Mouse (Mus musculus) activated CD4-positive, CD25-positive, alpha-beta regulatory T cell, adult 4 months (primary cell): ENCODE data around the gene Tmem164. TPM values are rescaled to one million over a fixed set of nuclear protein-coding genes. Genes with fewer than 3 reads are reported as not detected.

Experiments
- ATAC-seq: one replicate; pipeline ENCODE4 v1.8.0; 2017
- polyA plus RNA-seq, 2 experiments: library from polyadenylated mRNA; unstranded; fragments of 100-300 nt; shearing (Covaris generic); gene quantifications; one replicate each; pipeline ENCODE4 v1.2.1; 2017

The Tmem164 gene
- polyA plus RNA-seq, 2 experiments from 2014 or later = 11.7 to 23.1 TPM

DNA sequence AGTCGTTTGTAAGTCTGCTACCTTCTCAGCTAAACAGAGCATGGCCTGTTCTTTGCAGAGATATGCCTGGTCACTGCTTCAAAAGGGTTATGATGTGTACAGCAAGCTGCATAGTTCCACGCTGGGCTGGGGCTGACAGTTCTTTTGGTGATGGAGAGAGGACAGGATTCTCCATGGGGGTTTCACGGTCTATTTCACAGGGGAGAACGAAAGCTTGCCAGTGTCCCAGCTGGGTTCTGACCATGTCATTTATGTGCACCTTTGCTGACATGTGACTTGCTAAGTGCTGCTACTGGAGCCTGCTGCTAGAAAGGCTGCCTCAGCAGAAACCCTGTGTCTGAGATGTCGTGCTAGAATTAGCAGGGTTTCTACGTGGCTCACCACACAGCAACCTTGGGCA is 74.3 kb downstream of the Tmem164 start:
- ATAC-seq = no peak

DNA sequence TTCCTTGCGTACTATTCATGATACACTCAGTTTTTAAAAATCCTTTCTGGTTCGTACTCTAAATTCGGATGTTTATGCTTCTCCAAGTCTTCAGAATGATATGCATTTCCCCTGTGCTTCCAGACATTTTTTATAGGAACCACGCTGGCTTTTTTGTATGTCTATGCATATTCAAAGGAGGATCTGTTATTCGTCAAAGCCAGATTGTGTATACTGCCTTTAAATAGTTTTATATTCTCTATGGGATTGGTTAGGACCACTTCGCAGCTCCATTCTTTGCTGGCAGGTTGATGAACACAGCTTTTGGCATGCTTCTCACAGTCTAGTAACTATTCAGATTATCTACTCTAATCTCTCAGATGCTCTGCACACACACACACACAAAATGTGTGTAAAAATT is 79.2 kb downstream of the Tmem164 start:
- ATAC-seq = no peak

DNA sequence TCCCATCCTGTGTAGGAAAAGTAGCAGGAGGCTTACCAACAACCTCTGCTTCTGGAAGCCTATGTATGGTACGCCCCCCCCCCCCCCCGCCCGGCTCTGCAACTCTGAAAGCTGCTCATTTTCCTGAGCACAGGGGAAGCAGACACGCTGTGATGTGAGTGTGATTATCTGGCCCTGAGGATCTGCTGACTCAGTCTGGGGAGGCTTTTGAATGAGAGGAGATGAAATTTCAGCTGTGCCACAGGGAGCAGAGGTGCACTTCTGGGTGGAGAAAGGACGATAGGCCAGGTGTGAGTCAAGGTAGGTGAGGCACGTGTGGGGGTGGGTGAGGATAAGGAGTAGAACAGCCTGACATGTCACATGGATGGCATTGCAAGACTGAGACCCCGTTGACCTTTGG is 82.1 kb downstream of the Tmem164 start:
- ATAC-seq = no peak

GRCm38 (mm10) chrX:142769698-142770097 is 88.5 kb downstream of the Tmem164 start:
- ATAC-seq = no peak

DNA sequence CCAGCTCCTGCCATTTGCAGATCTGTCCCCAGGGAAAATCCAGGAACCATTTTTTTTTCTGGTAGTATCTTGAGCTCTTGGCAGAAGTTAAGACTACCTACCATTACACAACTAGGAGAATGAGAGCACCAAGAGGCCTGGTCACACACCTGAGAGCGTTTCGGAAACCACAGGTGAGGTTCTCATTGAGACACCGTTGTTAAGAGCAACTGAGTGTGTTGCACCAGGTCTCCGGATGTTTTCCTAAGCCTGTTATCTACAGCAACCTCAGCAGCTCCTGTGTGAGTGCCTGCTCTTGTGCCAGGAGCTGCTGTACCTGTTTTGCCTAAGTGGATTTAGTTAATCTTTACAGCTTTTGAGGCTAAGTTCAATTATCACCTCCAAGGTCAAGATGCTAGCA is 92.5 kb downstream of the Tmem164 start:
- no peak for ATAC-seq

GRCm38 (mm10) chrX:142776131-142776530 is 94.9 kb downstream of the Tmem164 start:
- no peak for ATAC-seq

DNA sequence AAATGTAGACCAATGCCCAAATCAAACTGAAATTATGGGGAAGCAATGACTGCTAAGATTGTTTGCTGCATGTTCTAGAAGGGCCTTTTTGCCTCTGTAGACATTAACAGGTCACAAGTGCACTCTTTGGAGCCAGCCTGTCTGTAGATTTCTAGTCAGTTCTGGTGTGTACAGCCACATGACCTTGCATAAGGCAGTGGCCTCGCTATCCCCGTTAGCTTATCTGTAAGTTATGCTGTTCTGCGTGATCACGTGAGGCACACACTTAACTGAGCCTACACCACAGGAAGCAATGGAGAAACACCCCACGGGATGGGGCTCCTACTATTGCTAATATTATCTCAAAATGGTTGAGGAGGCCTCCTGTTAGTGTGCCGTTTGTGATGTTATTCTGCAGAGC is 97.4 kb downstream of the Tmem164 start:
- ATAC-seq = no peak

DNA sequence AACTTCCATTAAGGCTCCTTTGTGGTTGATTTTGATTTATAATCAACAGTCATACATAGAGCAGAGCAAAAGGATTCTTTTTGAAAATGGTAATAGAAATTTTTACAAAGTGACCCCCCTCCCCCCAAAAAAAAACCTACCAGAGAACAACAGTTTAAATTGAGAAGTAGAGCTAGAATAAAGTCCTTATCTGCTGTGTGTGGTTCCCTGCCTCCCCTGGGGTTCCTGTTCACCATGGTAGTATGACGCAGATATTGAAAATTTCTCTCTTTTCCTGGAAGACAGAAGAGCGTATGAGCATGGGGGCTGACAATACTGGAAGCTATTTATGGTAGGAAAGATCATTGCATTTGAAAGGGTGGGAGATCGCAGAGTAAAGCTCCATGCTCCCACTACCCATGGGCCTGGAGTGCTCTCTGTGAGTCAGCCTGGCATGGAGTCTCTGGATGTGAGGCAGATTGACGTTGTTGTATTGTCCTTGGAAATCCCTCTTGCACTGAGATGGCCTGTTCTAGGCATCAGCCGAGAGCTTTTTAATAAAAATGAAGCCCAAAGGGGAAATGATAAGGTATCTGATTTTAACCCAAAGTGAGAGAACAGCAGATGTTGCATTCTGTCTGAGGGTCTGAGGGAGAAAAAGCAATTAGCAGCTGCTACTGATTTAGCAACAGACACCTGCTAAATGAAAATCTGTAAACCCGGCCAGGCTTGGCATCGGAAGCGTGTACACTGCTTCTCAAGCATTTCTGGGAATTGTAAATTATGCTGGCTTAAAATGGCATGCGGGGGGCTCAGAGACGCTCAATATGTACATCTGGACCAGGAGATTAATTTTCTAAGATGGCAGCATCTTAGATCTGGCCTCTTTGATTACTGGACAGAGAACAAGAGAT is 105.2 kb downstream of the Tmem164 start:
- no peak for ATAC-seq

DNA sequence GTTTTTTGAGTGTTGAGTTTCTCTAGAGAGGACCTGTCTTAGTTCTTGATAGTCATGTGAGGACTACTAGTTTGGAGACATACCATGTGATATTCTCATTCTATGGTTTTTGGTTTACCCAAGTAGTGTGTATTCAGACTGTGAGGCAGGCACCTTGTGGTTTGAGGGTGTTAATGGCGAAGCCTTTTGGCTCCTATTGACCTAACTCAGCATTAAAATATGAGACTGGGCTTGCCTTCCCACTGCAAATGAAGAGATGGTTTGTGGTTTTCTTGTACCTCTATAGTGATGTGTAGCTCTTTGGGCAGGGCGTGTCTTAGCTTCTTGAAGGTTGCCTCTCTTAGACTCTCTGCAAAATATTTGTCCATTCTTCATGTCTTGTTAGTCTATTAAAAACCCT is 111.0 kb downstream of the Tmem164 start:
- ATAC-seq = peak; percentile 71

DNA sequence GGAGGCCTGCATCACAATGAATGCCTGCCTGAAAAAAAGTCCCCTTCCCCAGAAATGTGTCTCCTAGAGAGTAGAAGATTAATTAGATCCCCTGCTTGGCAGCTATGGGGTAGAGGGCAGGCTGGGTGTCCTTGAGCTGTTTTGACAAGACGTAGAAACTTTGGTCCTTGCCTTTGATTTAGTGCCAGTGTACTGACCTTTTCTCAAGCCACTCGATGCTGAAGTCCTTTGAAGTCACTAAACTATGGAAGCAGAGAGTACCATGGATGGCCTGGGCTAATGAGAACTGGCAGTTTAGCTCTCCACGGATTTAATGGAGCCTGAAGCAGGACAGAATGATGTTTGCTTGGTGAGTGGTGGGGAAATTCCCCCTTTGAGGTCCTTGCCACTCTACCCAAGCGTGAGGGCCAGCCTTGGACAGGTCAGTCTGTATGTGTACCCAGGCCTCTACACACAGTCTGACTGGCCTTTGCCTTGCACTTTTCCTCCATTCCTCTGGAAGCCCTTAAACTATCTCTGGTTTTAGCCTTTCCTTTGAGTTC is 112.9 kb downstream of the Tmem164 start:
- ATAC-seq = no peak

GRCm38 (mm10) chrX:142804596-142804995 is 123.4 kb downstream of the Tmem164 start:
- ATAC-seq = no peak

DNA sequence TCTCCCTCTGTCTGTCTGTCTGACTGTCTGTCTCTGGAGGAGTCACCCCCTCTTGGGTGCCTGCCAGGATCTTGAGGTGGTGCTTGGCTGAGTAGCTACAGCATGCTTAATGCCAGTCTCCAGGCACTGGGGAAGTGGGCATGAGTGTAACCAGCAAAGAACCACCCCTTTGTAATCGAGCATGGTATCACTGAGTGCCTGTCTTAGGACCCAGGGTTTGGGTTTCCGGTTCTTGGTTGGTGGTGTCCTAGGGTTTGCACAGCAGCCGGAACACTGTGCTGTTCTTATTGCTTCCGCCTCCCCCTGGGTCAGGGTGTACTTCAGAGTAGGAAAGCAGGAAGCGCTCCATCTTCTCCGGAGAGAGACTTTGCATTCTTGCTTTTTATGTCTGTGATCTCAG is 124.9 kb downstream of the Tmem164 start:
- no peak for ATAC-seq

DNA sequence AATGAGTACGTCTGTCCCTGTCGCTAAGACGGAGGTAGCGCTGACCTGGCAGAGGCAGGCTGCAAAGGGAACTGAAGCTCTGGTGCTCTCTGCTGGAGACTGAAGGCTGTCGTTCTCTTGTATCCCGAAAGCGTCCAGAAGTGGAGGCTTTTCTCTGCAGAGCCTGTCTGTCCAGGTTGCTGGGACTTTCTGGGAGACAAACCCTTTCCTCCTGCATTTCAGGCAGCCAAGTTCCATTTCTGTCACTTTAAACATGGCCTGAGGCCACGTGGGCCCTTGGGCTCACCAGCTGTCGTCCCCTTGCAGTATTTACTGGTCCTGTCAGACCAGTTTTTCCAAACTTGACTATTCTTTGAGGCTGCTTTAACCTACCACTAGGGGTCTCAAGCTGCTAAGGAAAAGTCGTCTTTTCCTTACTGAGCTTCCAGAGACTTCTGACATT is 125.4 kb downstream of the Tmem164 start:
- ATAC-seq = no peak

GRCm38 (mm10) chrX:142808411-142808810 is 127.2 kb downstream of the Tmem164 start:
- ATAC-seq = peak; percentile 43

DNA sequence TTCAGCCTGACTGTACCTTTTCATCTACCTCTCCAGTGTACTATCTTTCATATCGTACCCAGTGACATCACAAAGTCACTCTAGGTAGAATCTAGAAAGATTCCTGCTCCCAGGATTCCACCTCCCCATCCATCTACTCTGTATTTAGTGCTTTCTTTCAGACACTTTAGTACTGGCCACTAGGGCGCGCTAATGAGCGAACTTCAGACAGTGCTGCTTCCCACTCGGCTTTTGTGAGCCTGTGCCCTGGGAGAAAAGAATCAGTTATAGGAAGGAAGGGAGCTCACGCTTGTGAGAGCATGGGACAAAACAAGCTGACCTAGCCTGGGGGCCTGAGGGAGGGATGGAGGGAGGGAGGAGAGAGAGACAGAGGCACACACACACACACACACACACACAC is 131.9 kb downstream of the Tmem164 start:
- ATAC-seq = no peak

- peak; percentile 52 for ATAC-seq
Observed at GRCm38 (mm10) chrX:142818057-142818682, 137.0 kb downstream of the Tmem164 start.

GRCm38 (mm10) chrX:142821239-142821638 is 140.0 kb downstream of the Tmem164 start:
- no peak for ATAC-seq

DNA sequence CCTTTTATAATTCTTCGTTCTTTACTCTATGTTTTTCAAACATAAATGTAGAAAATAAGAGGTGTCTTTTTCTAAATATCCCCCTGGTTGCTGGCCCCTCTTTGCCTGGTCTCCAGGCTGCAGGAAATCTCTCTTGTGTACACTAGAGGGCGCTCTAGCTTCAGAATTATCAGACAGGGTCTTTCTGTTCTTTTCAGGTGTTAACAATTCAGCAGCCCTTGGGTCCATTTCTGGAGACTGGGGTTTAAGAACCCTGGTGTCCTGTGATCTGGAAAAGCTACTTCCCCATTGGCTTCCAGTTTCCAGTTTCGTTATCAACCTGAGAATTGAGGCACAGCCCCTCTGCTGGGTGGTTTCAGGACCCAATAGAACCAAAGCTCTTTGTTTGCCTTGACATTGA is 140.6 kb downstream of the Tmem164 start:
- no peak for ATAC-seq

DNA sequence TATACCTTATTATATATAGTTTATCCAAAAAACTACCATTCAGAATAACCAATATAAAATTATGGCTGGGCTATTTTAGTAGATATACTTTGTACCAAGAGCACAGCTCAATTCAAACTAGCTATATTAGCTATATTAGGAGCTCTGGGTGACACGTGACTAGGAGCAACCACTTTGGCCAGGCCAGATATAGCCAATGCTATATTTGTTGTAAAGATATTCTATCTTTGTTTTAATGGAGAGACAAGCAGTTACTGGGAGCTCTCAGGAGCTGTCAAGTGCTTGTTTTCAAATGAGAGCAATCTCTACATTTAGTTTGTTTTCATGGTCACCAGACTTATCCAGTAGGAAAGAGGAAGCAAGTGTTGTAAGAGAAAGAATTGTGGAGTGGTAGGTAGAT is 144.1 kb downstream of the Tmem164 start:
- ATAC-seq = no peak

- no peak for ATAC-seq
Observed at GRCm38 (mm10) chrX:142827644-142828043, 146.4 kb downstream of the Tmem164 start.

DNA sequence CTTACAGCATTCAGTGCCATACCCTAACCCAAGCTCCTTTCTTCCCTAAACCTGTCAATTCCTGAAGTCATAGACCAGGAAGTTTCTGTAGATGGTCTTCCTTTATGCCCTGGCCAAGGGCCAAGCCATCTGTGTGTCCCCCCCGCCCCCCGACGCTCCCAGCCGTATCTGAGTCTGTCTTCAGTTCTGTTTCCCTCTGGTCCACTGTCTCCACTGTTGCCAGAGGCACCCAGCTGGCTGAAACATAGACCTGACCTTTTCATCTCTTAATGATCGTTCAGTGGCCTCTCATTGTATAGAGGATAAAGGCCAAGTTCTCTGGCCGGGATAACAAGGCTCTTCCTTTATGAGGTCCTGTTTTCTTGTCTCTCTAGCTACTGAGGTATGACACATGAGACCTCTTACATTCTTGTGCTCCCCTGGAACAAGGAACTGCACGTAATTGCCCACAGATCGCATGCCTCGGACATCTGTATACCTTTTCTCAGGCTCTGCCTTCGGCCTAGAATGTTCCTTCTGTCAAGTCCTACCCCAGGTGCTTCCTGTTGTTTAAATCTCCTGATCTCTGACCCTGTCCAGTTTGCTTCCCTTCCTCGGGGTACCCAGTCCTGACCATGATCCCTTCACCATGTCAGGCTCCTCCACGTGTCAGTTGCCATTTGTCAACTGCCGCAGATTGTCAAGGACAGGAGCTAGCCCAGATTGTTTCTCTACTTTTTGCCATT is 147.1 kb downstream of the Tmem164 start:
- ATAC-seq = no peak

- no peak for ATAC-seq
Observed at GRCm38 (mm10) chrX:142829267-142829666, 148.1 kb downstream of the Tmem164 start.

DNA sequence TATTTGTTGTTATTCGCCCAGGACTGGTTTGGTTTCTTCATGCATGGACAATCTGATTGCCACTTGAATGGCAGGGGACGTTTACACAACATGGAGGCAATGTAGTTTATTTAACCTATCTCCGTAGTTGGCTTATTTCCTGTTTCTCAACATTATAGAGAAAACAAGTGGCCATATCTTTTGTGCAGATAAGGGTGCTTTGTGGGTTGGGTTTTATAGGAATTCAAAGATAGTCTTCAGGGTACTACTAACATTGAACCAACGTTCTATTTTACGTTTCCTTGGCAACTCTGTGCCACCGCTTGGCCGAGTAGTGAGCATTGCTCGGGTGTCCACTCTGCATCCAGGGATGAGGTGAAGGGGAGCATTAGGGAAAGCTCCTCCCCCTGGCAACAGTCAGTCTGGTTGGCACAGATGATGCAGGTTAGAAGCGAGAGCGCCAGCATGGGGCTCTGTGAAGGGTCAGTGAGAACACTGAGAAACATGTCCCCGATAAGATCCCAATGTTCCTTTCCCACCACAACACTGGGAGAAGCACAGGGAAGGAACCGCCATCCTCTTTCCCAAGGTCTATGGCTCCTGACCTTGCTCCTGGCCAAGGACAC is 148.8 kb downstream of the Tmem164 start:
- no peak for ATAC-seq
